Mouse (Mus musculus) thymus, adult 2 months (tissue): ENCODE results near the gene Lcat.

Experiments
- CTCF ChIP-seq: fragments of 200-500 bp; IDR thresholded peaks from 2 replicates; pipeline ENCODE4 v1.5.1; 2012; ENCODE audit warnings: mild to moderate bottlenecking, control low read depth, low read length, moderate library complexity, borderline replicate concordance; ENCODE audit not compliant: control insufficient read depth, poor library complexity, insufficient read depth; ENCODE audit errors: extremely low read depth
- POLR2A ChIP-seq: fragments of 200-500 bp; IDR thresholded peaks from 2 replicates; pipeline ENCODE4 v1.6.1; 2012; ENCODE audit warnings: mild to moderate bottlenecking, low read length, control low read depth, moderate library complexity; ENCODE audit not compliant: control insufficient read depth, poor library complexity, insufficient read depth; ENCODE audit errors: extremely low read depth

DNA sequence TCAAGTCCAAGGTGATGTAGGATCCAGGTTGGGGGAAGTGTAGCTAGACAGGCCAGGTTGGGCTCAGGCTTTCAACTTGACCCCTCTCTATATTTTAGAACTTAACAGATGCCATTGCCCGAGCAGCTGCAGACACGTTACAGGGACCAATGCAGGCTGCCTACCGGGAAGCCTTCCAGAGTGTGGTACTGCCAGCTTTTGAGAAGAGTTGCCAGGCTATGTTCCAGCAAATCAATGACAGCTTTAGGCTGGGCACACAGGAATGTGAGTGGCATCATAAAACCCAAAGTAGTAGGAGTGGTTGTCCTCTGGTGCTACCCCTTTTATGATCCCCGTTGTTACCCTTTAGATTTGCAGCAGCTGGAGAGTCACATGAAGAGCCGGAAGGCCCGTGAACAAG, 52.3 kb downstream of the Lcat start:
- TF ChIP-seq POLR2A (no peak), CTCF (no peak)
